Mouse (Mus musculus) heart, adult 18-20 months (tissue): ENCODE data around the gene 3100002H09Rik. TPM values are rescaled to one million over a fixed set of nuclear protein-coding genes. Genes with fewer than 3 reads are reported as not detected.

Experiments used
- total RNA-seq, 2 experiments: library from RNA; stranded (reverse); gene quantifications; 2 replicates each; pipeline ENCODE4 v1.2.3; 2021

Gene 3100002H09Rik
- total RNA-seq, 2 experiments from 2014 or later = not detected

Other genes starting within 250 kb of the 3100002H09Rik start
- under 1 TPM; 0.15 to 0.33 TPM for gene Pou3f1, start 46.0 kb upstream of the 3100002H09Rik start, total RNA-seq
- 10 to 100 TPM; 11.0 to 14.0 TPM for gene Utp11, start 82.8 kb upstream of the 3100002H09Rik start, total RNA-seq
- gene Fhl3, start 89.9 kb upstream of the 3100002H09Rik start, total RNA-seq = 10 to 100 TPM in 1 of 2 experiments, 1 to 10 TPM in 1; 8.2 to 13.8 TPM
- 10 to 100 TPM; 18.8 to 19.4 TPM for gene Sf3a3, start 104.0 kb upstream of the 3100002H09Rik start, total RNA-seq
- 1 to 10 TPM; 5.6 to 7.0 TPM for gene Inpp5b, start 131.0 kb upstream of the 3100002H09Rik start, total RNA-seq
- gene Mtf1, start 191.3 kb upstream of the 3100002H09Rik start, total RNA-seq = 10 to 100 TPM; 15.0 to 15.1 TPM
- 10 to 100 TPM; 20.0 to 20.5 TPM for gene Yrdc, start 239.9 kb upstream of the 3100002H09Rik start, total RNA-seq
- 10 to 100 TPM; 20.7 to 26.9 TPM for gene 1110065P20Rik, start 240.4 kb upstream of the 3100002H09Rik start, total RNA-seq